Mouse (Mus musculus) Patski (cell line): ENCODE data around the gene Apol9a. TPM values are rescaled to one million over a fixed set of nuclear protein-coding genes. Genes with fewer than 3 reads are reported as not detected.
"Not testable (repeated sequence)": the region's sequence is repeated elsewhere in the genome, so short reads cannot be mapped to it uniquely, and the experiment has no call there.

Source experiments
- ATAC-seq: fragments of 100-300 bp; one replicate; pipeline ENCODE4 v1.8.0; 2021
- CTCF ChIA-PET: fragments of 350-600 bp; sonication (Branson Sonifier 250); formaldehyde crosslinking; loops from one replicate; lab custom pipeline; 2022; ENCODE audit warnings: inconsistent platforms; lab: Charles Lee
- POLR2A ChIA-PET: fragments of 350-600 bp; sonication (Branson Sonifier 250); formaldehyde crosslinking; loops from one replicate; lab custom pipeline; 2022; ENCODE audit warnings: antibody characterized with exemption, inconsistent platforms; lab: Charles Lee
- DNase-seq: peaks from one replicate; pipeline ENCODE4 v3.0.0-alpha.2; 2011; ENCODE audit warnings: low read depth, low spot score
- H3K27me3 ChIP-seq: fragments of 371-371 bp; one replicate; pipeline ENCODE4 v1.5.1; 2021
- CTCF ChIP-seq: fragments of 100-300 bp; IDR thresholded peaks from one replicate; pipeline ENCODE4 v1.5.1; 2021
- in situ Hi-C: fragments of 300-500 bp; cut with MboI; formaldehyde crosslinking; loops from 3 replicates; pipeline ENCODE4 v1.11.1; 2018; ENCODE audit warnings: low pct_unique_long_range_greater_than_20kb, mixed read lengths
- polyA plus RNA-seq: library from polyadenylated mRNA; unstranded; gene quantifications from one replicate; pipeline ENCODE4 v1.2.3, GENCODE M21; 2021

The Apol9a gene
- polyA plus RNA-seq, 1 experiment from 2014 or later = 0.12 TPM

- ATAC-seq, POLR2A ChIA-PET, in situ Hi-C loops, CTCF ChIA-PET, DNase-seq, H3K27me3 ChIP-seq: not testable (repeated sequence)
Measured at GRCm38 (mm10) chr15:77393832-77394231, 17.1 kb downstream of the Apol9a start.

GRCm38 (mm10) chr15:77387462-77387861, 23.5 kb downstream of the Apol9a start:
- TF ChIP-seq CTCF = no peak
- CTCF ChIA-PET = no interaction called here

GRCm38 (mm10) chr15:77384340-77385030, 26.4 kb downstream of the Apol9a start:
- in situ Hi-C loops = no loop called here
- POLR2A ChIA-PET = no interaction called here

More at GRCm38 (mm10) chr15:77387462-77387861, 23.5 kb downstream of the Apol9a start:
- ATAC-seq = no peak
- no peak for DNase-seq
- in situ Hi-C loops = no loop called here
- POLR2A ChIA-PET = no interaction called here
- peaks cover 5% of the 10 kb centered on the region for H3K27me3 ChIP-seq

GRCm38 (mm10) chr15:77382880-77383279, 28.1 kb downstream of the Apol9a start:
- TF ChIP-seq CTCF = no peak
- ChIA-PET CTCF (no interaction called here), POLR2A (no interaction called here)
- ATAC-seq (no peak), DNase-seq (no peak)
- H3K27me3 ChIP-seq = no peaks in the 10 kb centered on the region
- in situ Hi-C loops = no loop called here

More at GRCm38 (mm10) chr15:77384340-77385030, 26.4 kb downstream of the Apol9a start:
- CTCF ChIA-PET = no interaction called here
- DNase-seq (no peak), ATAC-seq (no peak)
- H3K27me3 ChIP-seq = peaks cover 3% of the 10 kb centered on the region
- TF ChIP-seq CTCF = no peak

- CTCF ChIA-PET = no interaction called here
- H3K27me3 ChIP-seq = no peaks in the 10 kb centered on the region
- POLR2A ChIA-PET = no interaction called here
- no peak for ATAC-seq
- DNase-seq = no peak
- no peak for TF ChIP-seq CTCF
- in situ Hi-C loops = no loop called here
Measured at GRCm38 (mm10) chr15:77382271-77382850, 28.6 kb downstream of the Apol9a start.

- DNase-seq (no peak), ATAC-seq (no peak)
- H3K27me3 ChIP-seq = no peaks in the 10 kb centered on the region
- CTCF ChIA-PET = no interaction called here
- POLR2A ChIA-PET = no interaction called here
- in situ Hi-C loops = no loop called here
- TF ChIP-seq CTCF = no peak
Measured at GRCm38 (mm10) chr15:77381481-77381880, 29.5 kb downstream of the Apol9a start.

GRCm38 (mm10) chr15:77379921-77380320, 31.0 kb downstream of the Apol9a start:
- H3K27me3 ChIP-seq = peaks cover 9% of the 10 kb centered on the region
- ChIA-PET POLR2A (no interaction called here), CTCF (no interaction called here)
- no peak for TF ChIP-seq CTCF
- ATAC-seq = peak; percentile 19
- in situ Hi-C loops = no loop called here
- DNase-seq = no peak

DNA sequence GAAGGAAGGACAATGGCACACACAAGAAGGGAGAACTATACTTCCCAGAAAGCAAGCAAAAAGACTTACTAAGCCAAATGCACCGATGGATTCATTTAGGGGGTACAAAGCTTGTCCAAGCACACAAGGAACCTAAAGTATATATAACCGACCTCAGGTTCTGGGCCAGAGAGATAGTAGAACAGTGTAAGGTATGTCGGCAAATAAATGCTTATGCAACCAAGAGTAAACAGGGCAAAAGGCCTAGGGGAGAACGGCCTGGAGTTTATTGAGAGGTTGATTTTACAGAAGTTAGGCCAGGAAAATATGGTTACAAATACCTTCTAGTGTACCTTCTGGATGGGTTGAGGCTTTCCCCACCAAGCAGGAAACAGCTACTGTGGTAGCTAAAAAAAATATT, 33.5 kb downstream of the Apol9a start:
- DNase-seq = no peak
- peaks cover 13% of the 10 kb centered on the region for H3K27me3 ChIP-seq
- no peak for ATAC-seq
- TF ChIP-seq CTCF = no peak
- CTCF ChIA-PET = no interaction called here
- POLR2A ChIA-PET = no interaction called here
- in situ Hi-C loops = no loop called here

DNA sequence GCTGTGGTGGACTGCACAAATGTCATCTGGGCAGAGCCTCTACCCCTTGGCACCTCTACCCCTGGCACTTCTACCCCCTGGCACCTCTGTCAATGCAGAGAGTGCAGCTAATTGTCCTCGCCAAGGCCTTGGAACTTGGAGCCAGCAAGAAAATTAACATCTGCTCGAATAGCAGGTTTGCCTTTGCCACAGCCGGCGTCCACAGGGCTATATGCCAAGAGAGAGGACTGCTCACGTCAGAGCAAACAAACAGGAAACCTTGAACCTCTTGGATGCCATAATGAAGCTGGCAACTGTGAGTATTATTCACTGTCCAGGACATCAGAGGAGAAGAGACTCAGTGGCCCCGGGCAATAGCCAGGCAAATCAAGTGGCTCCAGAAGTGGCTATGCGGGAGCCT, 34.0 kb downstream of the Apol9a start:
- POLR2A ChIA-PET = no interaction called here
- peaks cover 13% of the 10 kb centered on the region for H3K27me3 ChIP-seq
- TF ChIP-seq CTCF = no peak
- in situ Hi-C loops = no loop called here
- DNase-seq (no peak), ATAC-seq (no peak)
- CTCF ChIA-PET = no interaction called here

DNA sequence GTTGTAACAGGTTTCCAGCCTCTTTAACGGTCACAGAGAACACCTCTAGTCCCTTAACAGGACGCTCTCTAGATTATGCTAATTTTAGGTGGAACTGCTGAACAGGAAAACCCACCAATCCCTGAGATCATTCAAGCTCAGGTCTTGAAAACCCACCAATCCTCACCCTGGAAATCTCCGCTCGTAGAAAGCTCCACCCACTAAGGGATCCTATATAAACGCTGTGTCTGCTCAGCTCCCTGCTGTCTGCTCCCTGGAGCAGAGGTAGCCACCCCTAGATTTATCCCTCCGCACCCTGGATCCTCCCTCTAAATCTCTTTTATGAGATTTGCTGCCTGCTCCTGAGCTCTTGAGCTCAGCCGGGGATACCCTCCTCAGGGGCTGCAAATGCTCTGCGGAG, 40.3 kb downstream of the Apol9a start:
- CTCF ChIA-PET = no interaction called here
- no peak for TF ChIP-seq CTCF
- in situ Hi-C loops = no loop called here
- H3K27me3 ChIP-seq = peaks cover 11% of the 10 kb centered on the region
- ATAC-seq = no peak
- DNase-seq = no peak
- POLR2A ChIA-PET = no interaction called here

GRCm38 (mm10) chr15:77369981-77370380, 41.0 kb downstream of the Apol9a start:
- H3K27me3 ChIP-seq = peaks cover 5% of the 10 kb centered on the region
- DNase-seq = no peak
- ATAC-seq = no peak
- CTCF ChIA-PET = no interaction called here
- TF ChIP-seq CTCF = no peak
- in situ Hi-C loops = loop anchor here (10.0 kb wide), 1 partner anchor 415 kb away; no protein-coding TSS in a partner anchor
- POLR2A ChIA-PET = no interaction called here
